Mouse (Mus musculus) liver, embryonic 14.5 days (tissue): Measurements from ENCODE around the gene Klhl6. TPM values are rescaled to one million over a fixed set of nuclear protein-coding genes. Genes with fewer than 3 reads are reported as not detected.
"Not testable (repeated sequence)": the region's sequence is repeated elsewhere in the genome, so short reads cannot be mapped to it uniquely, and the experiment has no call there.

Source experiments
- ATAC-seq: fragments of 200-750 bp; cut with Nextera tagmentation; 2 replicates; pipeline ENCODE4 v1.8.0; 2017; ENCODE audit warnings: moderate number of reproducible peaks, mild to moderate bottlenecking, moderate library complexity; ENCODE audit not compliant: insufficient read depth
- DNase-seq, 3 experiments: peaks; one replicate each; pipeline ENCODE4 v3.0.0-alpha.2; 2012 to 2013; ENCODE audit warnings: low read depth in 3 of 3, low spot score in 3 of 3
- H3K27ac ChIP-seq: fragments of 300-500 bp; sonication (generic); 2 replicates; pipeline ENCODE4 v1.5.1; 2014; ENCODE audit warnings: moderate library complexity, mild to moderate bottlenecking, control low read depth, inconsistent platforms
- H3K27me3 ChIP-seq: fragments of 300-500 bp; sonication (generic); 2 replicates; pipeline ENCODE4 v1.6.1; 2014; ENCODE audit warnings: mild to moderate bottlenecking, low read length, moderate library complexity; ENCODE audit not compliant: control insufficient read depth, insufficient read depth
- H3K36me3 ChIP-seq: fragments of 300-500 bp; sonication (generic); replicated peaks from 2 replicates; pipeline ENCODE4 v1.6.1; 2014; ENCODE audit warnings: low read depth; ENCODE audit not compliant: control insufficient read depth, insufficient read depth
- H3K4me1 ChIP-seq, 2 experiments: fragments of 200-500 bp in 1 of 2; fragments of 300-500 bp in 1 of 2; sonication (generic) in 1 of 2; replicated peaks; 2 replicates each; pipeline ENCODE4 v1.6.1; 2012 to 2014; ENCODE audit warnings: antibody characterized with exemption in 1 of 2, inconsistent platforms in 1 of 2, low read length in 1 of 2; ENCODE audit not compliant: control insufficient read depth in 2 of 2, insufficient read depth in 2 of 2
- H3K4me2 ChIP-seq: fragments of 300-500 bp; sonication (generic); 2 replicates; pipeline ENCODE4 v1.6.1; 2014; ENCODE audit warnings: low read depth, mild to moderate bottlenecking, control low read depth, moderate library complexity
- H3K4me3 ChIP-seq, 2 experiments: fragments of 200-500 bp in 1 of 2; fragments of 300-500 bp in 1 of 2; sonication (generic) in 1 of 2; 2 replicates each; pipeline ENCODE4 v1.5.1; 2012 to 2014; ENCODE audit warnings: low read depth in 2 of 2, low read length in 2 of 2, mild to moderate bottlenecking in 2 of 2, control low read depth in 1 of 2, inconsistent platforms in 1 of 2, moderate library complexity in 1 of 2; ENCODE audit not compliant: insufficient read depth in 1 of 2
- H3K9ac ChIP-seq: fragments of 300-500 bp; sonication (generic); replicated peaks from 2 replicates; pipeline ENCODE4 v1.6.1; 2014; ENCODE audit warnings: mild to moderate bottlenecking, control low read depth, moderate library complexity
- H3K9me3 ChIP-seq: fragments of 300-500 bp; sonication (generic); 2 replicates; pipeline ENCODE4 v1.6.1; 2016; ENCODE audit warnings: low read length, mixed read lengths; ENCODE audit not compliant: control insufficient read depth
- CTCF ChIP-seq: IDR thresholded peaks from 2 replicates; pipeline ENCODE4 v1.5.1; 2016; ENCODE audit warnings: antibody characterized with exemption, low read depth, control low read depth
- EP300 ChIP-seq: IDR thresholded peaks from 2 replicates; pipeline ENCODE4 v1.6.1; 2016; ENCODE audit warnings: antibody characterized with exemption, low read depth
- WGBS: fragments of 180-500 bp; shearing (Covaris S2); extraction: QIAGEN DNeasy Blood & Tissue Kit; methylation state at CpG from one replicate; pipeline ENCODE4 v1.1.7; 2014; ENCODE audit not compliant: insufficient replicate concordance; 5-methylcytosine and 5-hydroxymethylcytosine counted together
- polyA plus RNA-seq, 2 experiments: library from polyadenylated mRNA; depleted of rRNA in 1 of 2; stranded (reverse) in 1 of 2; unstranded in 1 of 2; fragments of >200 nt; fragmentation: Nextera tagmentation in 1 of 2; extraction: Ambion mirVana in 1 of 2; gene quantifications; 2 replicates each; pipeline versions ENCODE4 v1.2.1 to v1.2.3; 2012 to 2014

Klhl6 gene
- polyA plus RNA-seq (2012; rRNA removed): 3.9 and 5.0 TPM in 2 replicates
- 7.7 and 8.2 TPM in 2 replicates for polyA plus RNA-seq (2014; fragmentation: Nextera tagmentation; extraction: Ambion mirVana)

- 7% methylated on average over 14 of the region's 14 CpGs for WGBS
- ATAC-seq: peak; percentile 65
- no peaks in the 10 kb centered on the region for H3K9me3 ChIP-seq
- no peaks in the 10 kb centered on the region for H3K27me3 ChIP-seq
- H3K4me1 ChIP-seq: peaks cover 0 to 3% of the 10 kb centered on the region in 2 experiments; a peak in 2 of 4 replicates
- TF ChIP-seq CTCF (no peak), EP300 (peak; percentile 33; the same call in 1 of the 2 replicates)
- peak within 1 kb of the TSS; percentile 32 to 49 for H3K4me3 ChIP-seq
- DNase-seq: peak; percentile 11 to 17 (median 12)
- no peak within 1 kb of the TSS for H3K27ac ChIP-seq
- H3K36me3 ChIP-seq: no peaks in the 10 kb centered on the region
- no peak within 1 kb of the TSS for H3K9ac ChIP-seq
- H3K4me2 ChIP-seq: peak within 1 kb of the TSS; percentile 43
These were observed at the start of gene Klhl6 for GRCm38 (mm10) chr16:19982537-19983257. Klhl6 (minus strand) TSS chr16:19983037.

- not testable (repeated sequence) for H3K36me3 ChIP-seq, H3K4me2 ChIP-seq, DNase-seq, ATAC-seq, H3K27ac ChIP-seq, H3K27me3 ChIP-seq, H3K9me3 ChIP-seq, H3K4me1 ChIP-seq, H3K4me3 ChIP-seq, H3K9ac ChIP-seq
- WGBS: 65% methylated on average over 2 of the region's 4 CpGs
These were observed 44.4 kb upstream of the Klhl6 start for GRCm38 (mm10) chr16:20027241-20027640.

- H3K9ac ChIP-seq: no peak overlapping the region
- H3K4me1 ChIP-seq: peaks cover 0 to 5% of the 10 kb centered on the region in 2 experiments; a peak in 1 of 4 replicates
- H3K4me2 ChIP-seq: no peak overlapping the region
- TF ChIP-seq EP300: no peak
- no peak for TF ChIP-seq CTCF
- H3K27me3 ChIP-seq: no peaks in the 10 kb centered on the region
- ATAC-seq (no peak), DNase-seq (no peak)
- no peaks in the 10 kb centered on the region for H3K36me3 ChIP-seq
- no peaks in the 10 kb centered on the region for H3K9me3 ChIP-seq
- no peak overlapping the region for H3K4me3 ChIP-seq
- no peak overlapping the region for H3K27ac ChIP-seq
- WGBS: 61% methylated on average over 1 of the region's 1 CpGs
These were observed 40.0 kb upstream of the Klhl6 start for GRCm38 (mm10) chr16:20022821-20023220.

GRCm38 (mm10) chr16:20021848-20022247 is 39.0 kb upstream of the Klhl6 start:
- Histone ChIP-seq H3K4me2 (no peak overlapping the region), H3K4me3 (no peak overlapping the region), H3K4me1 (peaks cover 0 to 5% of the 10 kb centered on the region in 2 experiments; a peak in 1 of 4 replicates), H3K9me3 (no peaks in the 10 kb centered on the region), H3K36me3 (no peaks in the 10 kb centered on the region), H3K27me3 (no peaks in the 10 kb centered on the region), H3K9ac (no peak overlapping the region), H3K27ac (no peak overlapping the region)
- DNase-seq (no peak), ATAC-seq (no peak)
- WGBS: 38% methylated on average over 2 of the region's 2 CpGs
- TF ChIP-seq EP300 (no peak), CTCF (no peak)

- ATAC-seq: no peak
- Histone ChIP-seq H3K36me3 (no peaks in the 10 kb centered on the region), H3K4me1 (no peaks in the 10 kb centered on the region), H3K4me3 (no peak overlapping the region), H3K4me2 (no peak overlapping the region), H3K27me3 (no peaks in the 10 kb centered on the region), H3K9me3 (no peaks in the 10 kb centered on the region), H3K27ac (no peak overlapping the region), H3K9ac (no peak overlapping the region)
- DNase-seq: no peak
- TF ChIP-seq EP300 (no peak), CTCF (no peak)
These were observed 29.8 kb upstream of the Klhl6 start for GRCm38 (mm10) chr16:20012647-20013046.
